Mouse (Mus musculus) megakaryocyte, embryonic 14.5 days (primary cell): ENCODE measurements around the gene Cfap161.

Experiments
- FLI1 ChIP-seq: IDR thresholded peaks from 2 replicates; pipeline ENCODE4 v1.6.1; 2012; ENCODE audit warnings: low read length, inconsistent platforms, mixed read lengths
- GATA1 ChIP-seq: IDR thresholded peaks from 3 replicates; pipeline ENCODE4 v1.6.1; 2012; ENCODE audit warnings: mixed read lengths, low read length, inconsistent platforms, borderline replicate concordance

DNA sequence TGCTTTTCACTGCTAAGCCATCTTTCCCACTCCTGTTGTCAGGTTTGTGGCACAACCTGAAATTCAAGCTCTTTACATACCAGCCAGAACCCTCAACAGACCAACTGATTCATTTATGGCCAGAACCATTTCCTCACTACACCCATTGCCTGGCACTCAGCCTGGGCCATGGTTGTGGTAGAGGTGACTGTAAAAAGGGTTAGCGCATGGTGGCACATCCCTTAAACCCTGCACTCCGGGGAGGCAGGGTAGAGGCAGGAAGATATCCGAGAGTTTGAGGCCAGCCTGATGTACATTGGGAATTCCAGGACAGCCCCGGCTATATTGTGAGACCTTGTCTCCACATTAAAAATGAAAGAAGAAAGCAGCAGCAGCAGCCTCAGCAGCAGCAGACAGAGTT, 16.8 kb upstream of the Cfap161 start:
- no peak for TF ChIP-seq GATA1
- TF ChIP-seq FLI1, result no peak
